ENCODE assay signal across 8 mouse cellular contexts in the genomic region with DNA sequence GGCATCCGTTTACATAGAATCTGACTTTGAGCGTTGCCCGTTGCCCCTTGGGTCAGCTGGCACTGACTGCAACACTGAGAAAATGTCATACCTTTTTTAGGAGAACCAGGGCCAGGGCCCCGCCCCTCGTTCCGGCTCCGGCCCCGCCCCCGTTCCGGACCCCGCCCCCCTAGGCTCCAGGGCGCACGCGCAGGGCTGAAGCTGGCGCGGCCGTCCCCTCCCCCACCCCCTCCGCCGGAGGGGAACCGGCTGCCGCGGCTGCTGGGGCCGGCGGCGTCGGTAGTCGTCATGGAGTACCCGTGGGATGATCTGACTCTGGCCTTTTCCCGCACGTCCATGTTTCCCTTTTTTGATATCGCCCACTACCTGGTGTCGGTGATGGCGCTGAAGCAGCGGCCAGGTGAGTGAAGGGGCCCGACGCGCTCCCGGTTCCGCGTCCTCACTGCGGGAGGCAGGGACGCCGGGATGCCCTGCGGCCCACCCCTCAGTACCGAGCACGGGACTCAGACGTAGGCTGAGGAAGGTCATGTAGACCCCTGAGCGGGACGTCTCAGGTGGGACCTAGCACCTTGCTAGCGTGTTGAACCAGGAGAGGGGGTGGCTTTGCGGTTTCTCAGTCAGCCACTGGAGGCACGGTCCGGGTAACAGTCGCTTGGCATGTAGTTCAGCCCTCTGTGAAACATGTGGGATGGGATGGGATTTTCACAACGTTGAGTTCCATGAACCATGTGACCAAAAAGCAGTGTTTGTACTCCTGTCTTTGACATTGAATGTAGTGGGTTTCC. TPM values are rescaled to one million over a fixed set of nuclear protein-coding genes. Genes with fewer than 3 reads are reported as not detected.
DNase-seq lines count a peak whose midpoint lies in the region; ATAC-seq and TF ChIP-seq lines count a peak whose summit lies in the region.

Tmem38b (plus strand) TSS at position 225 of the 785 bp plus-strand sequence.

- peak within 1 kb of the TSS; percentile 72; the same call in 1 of the 2 replicates for H3K27ac ChIP-seq in ES-E14 (ENCODE audit: insufficient read depth, low read depth, low read length, poor library complexity, severe bottlenecking)
- no peak within 1 kb of the TSS for H3K27ac ChIP-seq in forebrain, embryonic 14.5 days (ENCODE audit: low read depth, low read length)
- peak within 1 kb of the TSS; percentile 66 for H3K27ac ChIP-seq in lung, embryonic 16.5 days (ENCODE audit: low read length)

- peak; percentile 56 for DNase-seq in ES-E14 (ENCODE audit: low read depth, low spot score)
- peak; percentile 66 for DNase-seq in cerebellum, adult 11 months
- peak; percentile 84 for DNase-seq in forebrain, embryonic 14.5 days (ENCODE audit: low spot score)
- DNase-seq in heart, postnatal 25 days (ENCODE audit: low spot score): peak; percentile 20
- peak; percentile 32 to 43 for DNase-seq in layer of hippocampus, adult 8-10 months (ENCODE audit: low spot score in 2 of 2)
- DNase-seq in ovary, adult 18-20 months (ENCODE audit: low spot score): peak; percentile 47
- DNase-seq in thymus, postnatal 0 days (ENCODE audit: low spot score): peak; percentile 83

- H3K9ac ChIP-seq in ES-E14 (ENCODE audit: insufficient read depth, low read depth, low read length, poor library complexity, severe bottlenecking): peak within 1 kb of the TSS; percentile 96
- H3K9ac ChIP-seq in forebrain, embryonic 14.5 days (ENCODE audit: low read length): peak within 1 kb of the TSS; percentile 80
- H3K9ac ChIP-seq in lung, embryonic 16.5 days (ENCODE audit: low read length): peak within 1 kb of the TSS; percentile 86

- intact Hi-C loops in heart, postnatal 25 days (cut with DNase I): no loop called here

- H3K4me2 ChIP-seq in forebrain, embryonic 14.5 days (ENCODE audit: low read length): peak within 1 kb of the TSS; percentile 72
- peak within 1 kb of the TSS; percentile 79 for H3K4me2 ChIP-seq in lung, embryonic 16.5 days (ENCODE audit: low read depth, low read length)

- peak within 1 kb of the TSS; percentile 97 to 100 for H3K4me3 ChIP-seq in ES-E14 (ENCODE audit: insufficient read depth in 1 of 2, low read depth in 1 of 2, low read length in 2 of 2, poor library complexity in 1 of 2, severe bottlenecking in 1 of 2)
- H3K4me3 ChIP-seq in forebrain, embryonic 14.5 days (ENCODE audit: low read depth, low read length): peak within 1 kb of the TSS; percentile 86
- H3K4me3 ChIP-seq in lung, embryonic 16.5 days (ENCODE audit: low read length): peak within 1 kb of the TSS; percentile 98

- no peaks in the 10 kb centered on the region for H3K36me3 ChIP-seq in ES-E14 (ENCODE audit: control insufficient read depth, insufficient read depth, low read length, poor library complexity, severe bottlenecking)
- H3K36me3 ChIP-seq in forebrain, embryonic 14.5 days (ENCODE audit: control insufficient read depth, insufficient read depth, low read length): no peaks in the 10 kb centered on the region
- H3K36me3 ChIP-seq in lung, embryonic 16.5 days (ENCODE audit: control insufficient read depth, insufficient read depth, low read length): no peaks in the 10 kb centered on the region

- H3K4me1 ChIP-seq in ES-E14 (ENCODE audit: control insufficient read depth in 2 of 2, insufficient read depth in 2 of 2, low read length in 2 of 2, poor library complexity in 1 of 2): 0 out of 4 replicates have a peak, but pooled peaks cover 0 to 2% of the 10 kb centered on the region in 2 experiments
- H3K4me1 ChIP-seq in forebrain, embryonic 14.5 days (ENCODE audit: control insufficient read depth, insufficient read depth, low read length): no peaks in the 10 kb centered on the region
- peaks cover 8% of the 10 kb centered on the region for H3K4me1 ChIP-seq in lung, embryonic 16.5 days (replicated peaks; ENCODE audit: control insufficient read depth, insufficient read depth, low read length)

- 1% methylated on average over 55 of the region's 55 CpGs for WGBS in forebrain, embryonic 14.5 days
- WGBS in lung, embryonic 16.5 days: under 1% methylated on average over 48 of the region's 55 CpGs

- ATAC-seq in forebrain, embryonic 14.5 days: peak; percentile 92
- peak; percentile 80 for ATAC-seq in lung, embryonic 16.5 days (ENCODE audit: low read depth)

- no peaks in the 10 kb centered on the region for H3K9me3 ChIP-seq in ES-E14 (ENCODE audit: control insufficient read depth, insufficient read depth, low read depth, low read length)
- no peaks in the 10 kb centered on the region for H3K9me3 ChIP-seq in forebrain, embryonic 14.5 days (replicated peaks; ENCODE audit: control insufficient read depth, low read length)
- H3K9me3 ChIP-seq in lung, embryonic 16.5 days (ENCODE audit: control insufficient read depth, low read length): no peaks in the 10 kb centered on the region

- in situ Hi-C loops in ES-E14 (cut with MboI; ENCODE audit: low sequenced_read_pairs in 2 of 2, unreplicated experiment in 2 of 2): no loop called here

- no peaks in the 10 kb centered on the region for H3K27me3 ChIP-seq in forebrain, embryonic 14.5 days (replicated peaks; ENCODE audit: control insufficient read depth, insufficient read depth, low read length)
- H3K27me3 ChIP-seq in lung, embryonic 16.5 days (ENCODE audit: control insufficient read depth, insufficient read depth, low read depth, low read length): no peaks in the 10 kb centered on the region

TF ChIP-seq in ES-E14, 5 proteins besides CTCF, POLR2A, EP300 and RAD21:
- no peak for TF ChIP-seq MAFK (IDR thresholded peaks at IDR 0.05; ENCODE audit: insufficient read depth, low read depth, low read length)
- TF ChIP-seq ZC3H11A (IDR thresholded peaks at IDR 0.05; ENCODE audit: borderline replicate concordance, low read depth, low read length): no peak
- no peak for TF ChIP-seq CHD2 (IDR thresholded peaks at IDR 0.05; ENCODE audit: low read depth, low read length)
- TF ChIP-seq HCFC1 (IDR thresholded peaks at IDR 0.05; ENCODE audit: borderline replicate concordance, insufficient read depth, low read length): no peak
- no peak for TF ChIP-seq ZNF384 (IDR thresholded peaks at IDR 0.05; ENCODE audit: low read depth, low read length)

RNA-seq across cellular contexts. Expression of gene Tmem38b, which starts in this region (rescaled TPM):
- total RNA-seq in ES-E14 (2012; rRNA removed): 23.5 and 28.0 TPM in 2 replicates
- polyA plus RNA-seq in forebrain, embryonic 14.5 days (2014; fragmentation: Nextera tagmentation; extraction: Ambion mirVana): 6.9 and 7.0 TPM in 2 replicates
- total RNA-seq in heart, postnatal 25 days (2021): 10 to 100 TPM; 18.2 to 19.3 TPM
- total RNA-seq in layer of hippocampus, adult 8-10 months (2022): 10 to 100 TPM; 13.4 to 18.8 (median 17.3) TPM
- polyA plus RNA-seq in lung, embryonic 16.5 days (2015; fragmentation: Nextera tagmentation; extraction: Ambion mirVana): 17.0 and 17.1 TPM in 2 replicates
- 6.9 TPM in 2 replicates for polyA plus RNA-seq in thymus, postnatal 0 days (2015; fragmentation: Nextera tagmentation; extraction: Ambion mirVana)

Comparison
In these comparisons a context has a peak if more than half of its experiments do, and no peak if none do; other contexts are left out.
1. DNase-seq: peak in every context shown above with its lines; median percentile 84 in forebrain, embryonic 14.5 days; 83 in thymus, postnatal 0 days; 66 in cerebellum, adult 11 months; 56 in ES-E14; 47 in ovary, adult 18-20 months; 38 in layer of hippocampus, adult 8-10 months; 20 in heart, postnatal 25 days.